15 mouse cellular contexts compared by ENCODE assay signal in the genomic region with DNA sequence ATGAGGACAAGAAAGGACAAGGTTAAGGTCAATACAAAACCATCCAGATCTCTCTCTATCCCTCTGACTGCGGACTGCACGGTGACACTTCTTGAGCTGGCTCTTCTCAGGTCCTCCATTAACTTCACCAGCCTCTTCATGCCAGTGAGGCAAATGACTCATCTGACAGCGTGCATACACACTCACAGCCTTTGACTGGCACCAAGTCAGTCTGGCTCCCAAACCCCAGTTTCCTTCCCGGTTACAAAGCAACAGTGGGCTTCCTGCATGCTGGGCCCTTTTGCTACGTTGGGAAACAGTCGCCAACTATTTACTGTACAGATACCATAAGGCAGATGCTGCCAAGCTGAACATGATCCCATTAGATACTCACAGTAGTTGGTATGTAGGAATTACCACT. TPM values are rescaled to one million over a fixed set of nuclear protein-coding genes. Genes with fewer than 3 reads are reported as not detected.
"Had no signal": no experiment of that assay in that cellular context is flagged by ENCODE, and none has a peak within 500 bp of the region (broad histone marks: within the 10 kb centered on the region; RNA-seq: fewer than 3 reads in every experiment).

No protein-coding gene starts in this region.

- H3K27ac ChIP-seq: limb, embryonic 13.5 days; liver, embryonic 14.5 days; neural tube, embryonic 13.5 days; stomach, embryonic 15.5 days had no signal

- H3K4me3 ChIP-seq: limb, embryonic 13.5 days; neural tube, embryonic 13.5 days; stomach, embryonic 15.5 days had no signal

- DNase-seq: kidney, postnatal 25 days; left cerebral cortex, postnatal 4 days; lung, adult 18-20 months; midbrain, embryonic 14.5 days; retina, postnatal 1 day; right cerebral cortex, postnatal 4 days; spleen, adult 18-20 months; thymus, adult 2 months; thymus, postnatal 25 days had no signal

RNA-seq across cellular contexts. Expression of gene Cacng8, which starts 21.3 kb away (rescaled TPM):
- total RNA-seq: liver, adult 2 months; monocyte, adult 5-6 weeks had no signal

RNA-seq across cellular contexts. Expression of gene Cacng7, which starts 36.4 kb away (rescaled TPM):
- total RNA-seq: monocyte, adult 5-6 weeks had no signal

RNA-seq across cellular contexts. Expression of gene Cacng6, which starts 54.8 kb away (rescaled TPM):
- total RNA-seq: monocyte, adult 5-6 weeks had no signal
